Mouse (Mus musculus) testis, adult 2 months (tissue): ENCODE measurements at regions not wholly inside any gene's neighbourhood (a gene's known extent, or its start where the extent isn't known, plus 50 kb on each side); places are given as distances from the start of the nearest gene placed in this dataset.

Experiments
- CTCF ChIP-seq: fragments of 200-500 bp; IDR thresholded peaks from 2 replicates; pipeline ENCODE4 v1.5.1; 2012; ENCODE audit warnings: low read depth, mild to moderate bottlenecking, inconsistent platforms, low read length, moderate library complexity; ENCODE audit not compliant: control insufficient read depth, insufficient read depth, insufficient replicate concordance
- POLR2A ChIP-seq: fragments of 200-500 bp; IDR thresholded peaks from 2 replicates; pipeline ENCODE4 v1.6.1; 2012; ENCODE audit warnings: low read depth, mild to moderate bottlenecking, inconsistent platforms, low read length, moderate library complexity; ENCODE audit not compliant: control insufficient read depth

GRCm38 (mm10) chr4:45745746-45746145 lies 53.1 kb upstream of the Aldh1b1 start:
- TF ChIP-seq POLR2A (no peak), CTCF (no peak)
